ENCODE assay signal across 10 mouse cellular contexts in the genomic region with DNA sequence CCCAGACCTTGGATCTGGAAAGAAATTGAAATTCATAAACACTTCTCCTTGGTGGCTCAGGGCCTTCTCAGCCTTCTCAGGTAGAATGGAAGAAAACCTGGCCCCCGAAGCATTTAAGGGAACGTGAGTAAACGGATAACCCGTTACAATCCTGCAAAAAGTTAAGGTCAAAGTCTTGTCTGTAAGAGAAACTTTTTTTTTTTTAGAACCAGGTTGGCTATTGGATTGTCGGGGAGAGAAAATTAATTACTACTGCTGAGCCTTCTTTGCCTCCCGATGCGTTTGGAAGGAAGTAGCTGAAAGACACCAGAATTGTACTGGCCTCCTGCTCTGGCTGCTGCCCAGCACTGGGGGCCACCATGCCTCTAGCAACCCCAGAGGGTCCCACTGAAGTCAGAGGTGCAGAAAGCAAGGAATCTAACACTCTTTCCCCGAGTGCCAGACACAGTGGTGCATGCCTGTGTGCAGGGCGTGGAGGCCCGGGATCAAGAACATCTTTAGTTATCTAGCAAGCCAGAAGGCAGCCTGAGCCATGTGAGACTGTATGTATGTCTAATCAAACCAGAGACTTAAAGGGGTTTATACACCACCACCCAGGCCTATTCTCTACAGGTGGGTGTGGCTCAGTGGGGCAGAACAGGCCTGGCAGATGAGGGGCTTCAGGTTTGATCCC.
DNase-seq lines count a peak whose midpoint lies in the region; ATAC-seq and TF ChIP-seq lines count a peak whose summit lies in the region.
"Had no signal": no experiment of that assay in that cellular context is flagged by ENCODE, and none has a peak within 500 bp of the region (broad histone marks: within the 10 kb centered on the region; RNA-seq: fewer than 3 reads in every experiment).

No protein-coding gene starts in this region.

- H3K9me3 ChIP-seq in kidney, embryonic 14.5 days (ENCODE audit: control insufficient read depth, low read length) = no peaks in the 10 kb centered on the region
- H3K9me3 ChIP-seq: limb, embryonic 12.5 days had no signal

- H3K4me1 ChIP-seq in kidney, adult 2 months (ENCODE audit: control insufficient read depth, insufficient read depth, low read length) = peaks cover 35% of the 10 kb centered on the region; the same call in 1 of the 2 replicates
- no peaks in the 10 kb centered on the region for H3K4me1 ChIP-seq in kidney, embryonic 14.5 days (ENCODE audit: control insufficient read depth, insufficient read depth, low read length)
- no peaks in the 10 kb centered on the region; the same call in 1 of the 2 replicates for H3K4me1 ChIP-seq in bone marrow, adult 2 months (ENCODE audit: control insufficient read depth, insufficient read depth, low read length)

- H3K4me2 ChIP-seq in kidney, embryonic 14.5 days (replicated peaks; ENCODE audit: low read depth, low read length) = no peak overlapping the region
- H3K4me2 ChIP-seq: limb, embryonic 12.5 days had no signal

- H3K36me3 ChIP-seq in kidney, adult 2 months (ENCODE audit: control insufficient read depth, insufficient read depth, low read length) = no peaks in the 10 kb centered on the region
- no peaks in the 10 kb centered on the region for H3K36me3 ChIP-seq in kidney, embryonic 14.5 days (ENCODE audit: control insufficient read depth, insufficient read depth, low read length)
- H3K36me3 ChIP-seq: limb, embryonic 12.5 days had no signal

- H3K27ac ChIP-seq in kidney, adult 2 months (ENCODE audit: insufficient read depth, low read depth, low read length) = peak overlapping the region; percentile 66
- no peak overlapping the region for H3K27ac ChIP-seq in kidney, embryonic 14.5 days (ENCODE audit: low read depth, low read length)
- peak overlapping the region; percentile 71 for H3K27ac ChIP-seq in bone marrow, adult 2 months (ENCODE audit: control insufficient read depth, insufficient read depth, low read depth, low read length, poor library complexity)

- peak; percentile 72 for DNase-seq in kidney, adult 2 months
- no peak for DNase-seq in embryo, embryonic 11 days
- DNase-seq in urinary bladder, postnatal 4 days (ENCODE audit: low spot score in 2 of 2) = no peak
- DNase-seq: cerebellum, postnatal 10 days had no signal

- H3K9ac ChIP-seq in kidney, embryonic 14.5 days (ENCODE audit: low read depth, low read length) = no peak overlapping the region
- H3K9ac ChIP-seq: limb, embryonic 12.5 days had no signal

- TF ChIP-seq CTCF in kidney, adult 2 months (conservative IDR thresholded peaks at IDR 0.05; ENCODE audit: insufficient read depth, insufficient read length, low read depth, low read length) = no peak
- TF ChIP-seq CTCF in bone marrow, adult 2 months (IDR thresholded peaks at IDR 0.05; ENCODE audit: control insufficient read depth, insufficient read depth, low read length) = no peak

- no peak for ATAC-seq in kidney, embryonic 14.5 days (ENCODE audit: low FRiP score, low TSS enrichment)
- ATAC-seq in erythroblast, adult 5-6 weeks (replicated peaks; ENCODE audit: low FRiP score, poor library complexity, severe bottlenecking) = peak; percentile 85
- ATAC-seq in megakaryocyte progenitor cell, adult 5-6 weeks (replicated peaks; ENCODE audit: poor library complexity) = peak; percentile 74
- ATAC-seq: midbrain, embryonic 16.5 days had no signal

- no peak for TF ChIP-seq POLR2A in kidney, adult 2 months (IDR thresholded peaks at IDR 0.05; ENCODE audit: low read depth, low read length)
- no peak for TF ChIP-seq POLR2A in bone marrow, adult 2 months (IDR thresholded peaks at IDR 0.05; ENCODE audit: borderline replicate concordance, control insufficient read depth, low read depth, low read length)

- no peaks in the 10 kb centered on the region for H3K27me3 ChIP-seq in kidney, adult 2 months (replicated peaks; ENCODE audit: control insufficient read depth, insufficient read depth, low read length)
- no peaks in the 10 kb centered on the region for H3K27me3 ChIP-seq in kidney, embryonic 14.5 days (ENCODE audit: control insufficient read depth, insufficient read depth, low read length)
- H3K27me3 ChIP-seq: limb, embryonic 12.5 days had no signal

- H3K4me3 ChIP-seq in kidney, adult 2 months (ENCODE audit: insufficient read depth, low read depth, low read length) = no peak overlapping the region
- H3K4me3 ChIP-seq in kidney, embryonic 14.5 days (ENCODE audit: low read length) = no peak overlapping the region
- H3K4me3 ChIP-seq in bone marrow, adult 2 months (replicated peaks; ENCODE audit: control insufficient read depth, low read depth, low read length) = no peak overlapping the region
- H3K4me3 ChIP-seq: limb, embryonic 12.5 days had no signal

- WGBS in kidney, adult 2 months = 46% methylated on average over 10 of the region's 10 CpGs
- 66% methylated on average over 10 of the region's 10 CpGs for WGBS in kidney, embryonic 14.5 days
- WGBS in bone marrow, adult 2 months = 61% methylated on average over 10 of the region's 10 CpGs
